Mouse (Mus musculus) cortical plate, adult 2 months (tissue): Measurements from ENCODE around the gene Efna1. TPM values are rescaled to one million over a fixed set of nuclear protein-coding genes. Genes with fewer than 3 reads are reported as not detected.
A peak's percentile ranks its signal among the peaks of the same experiment; 100 is the strongest.

ENCODE experiments used
- H3K27ac ChIP-seq: fragments of 200-500 bp; 2 replicates; pipeline ENCODE4 v1.5.1; 2012; ENCODE audit warnings: low read length, control low read depth, inconsistent platforms; ENCODE audit not compliant: insufficient read depth
- H3K4me1 ChIP-seq: fragments of 200-500 bp; 2 replicates; pipeline ENCODE4 v1.6.1; 2011; ENCODE audit warnings: low read length; ENCODE audit not compliant: control insufficient read depth, insufficient read depth
- H3K4me3 ChIP-seq: fragments of 200-500 bp; 2 replicates; pipeline ENCODE4 v1.5.1; 2011; ENCODE audit warnings: mild to moderate bottlenecking, low read length, control low read depth; ENCODE audit not compliant: insufficient read depth
- CTCF ChIP-seq: fragments of 200-500 bp; IDR thresholded peaks from 2 replicates; pipeline ENCODE4 v1.5.1; 2011; ENCODE audit warnings: mild to moderate bottlenecking, control low read depth, low read length; ENCODE audit not compliant: insufficient read depth; ENCODE audit errors: extremely low read depth
- POLR2A ChIP-seq: fragments of 200-500 bp; IDR thresholded peaks from 2 replicates; pipeline ENCODE4 v1.6.1; 2011; ENCODE audit warnings: mild to moderate bottlenecking, low read length, control low read depth; ENCODE audit not compliant: insufficient read depth; ENCODE audit errors: extremely low read depth
- polyA plus RNA-seq: library from polyadenylated mRNA; depleted of rRNA; stranded (reverse); fragments of >200 nt; gene quantifications from 2 replicates; pipeline ENCODE4 v1.2.3, GENCODE M21; 2012

Efna1 gene
- polyA plus RNA-seq, 1 experiment: 11.7 TPM

DNA sequence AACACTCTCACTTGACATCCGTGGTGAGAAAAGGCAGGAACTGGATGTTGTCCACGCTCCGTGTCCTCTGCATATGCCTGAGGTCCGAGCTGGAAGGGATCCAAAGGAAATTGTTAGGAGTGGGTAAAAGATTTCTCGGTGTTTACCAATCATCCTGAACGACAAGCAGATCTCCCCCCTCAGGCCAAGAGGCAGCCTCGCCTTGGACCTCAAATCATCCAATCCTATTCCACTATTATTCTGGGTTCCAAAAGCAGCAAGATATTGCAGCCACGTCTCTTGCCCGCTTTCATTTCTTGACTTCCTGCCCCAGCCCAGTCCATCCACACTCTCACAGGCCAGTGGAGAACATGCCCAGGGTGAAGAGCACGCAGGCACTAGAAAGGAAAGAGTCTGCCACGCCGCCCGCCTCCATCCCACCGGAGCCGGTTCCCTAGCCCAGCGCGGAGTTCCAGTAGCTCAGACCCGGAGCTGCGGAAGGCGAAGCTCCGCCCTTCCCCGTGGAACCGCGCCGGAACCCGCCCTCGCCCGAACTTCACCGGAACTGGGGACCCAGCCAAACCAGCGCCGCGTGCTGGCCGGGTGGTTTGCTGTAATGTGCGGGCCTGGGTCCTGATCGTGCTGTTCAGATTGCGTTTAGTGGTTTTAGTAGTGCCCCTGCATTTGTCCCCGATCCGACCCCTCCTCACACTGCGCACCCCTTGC, 10.7 kb downstream of the Efna1 start, which contains the start of gene Slc50a1:
Gene Slc50a1 (minus strand): TSS at position 520 of the 705 bp plus-strand sequence.
- Histone ChIP-seq H3K4me1 (peaks cover 5% of the 10 kb centered on the region; the same call in 1 of the 2 replicates), H3K27ac (peak within 1 kb of the TSS; percentile 14), H3K4me3 (peak within 1 kb of the TSS; percentile 56)
- TF ChIP-seq POLR2A (peak; percentile 76), CTCF (0 out of 2 replicates have a peak, but pooled peaks have one; percentile 22)

DNA sequence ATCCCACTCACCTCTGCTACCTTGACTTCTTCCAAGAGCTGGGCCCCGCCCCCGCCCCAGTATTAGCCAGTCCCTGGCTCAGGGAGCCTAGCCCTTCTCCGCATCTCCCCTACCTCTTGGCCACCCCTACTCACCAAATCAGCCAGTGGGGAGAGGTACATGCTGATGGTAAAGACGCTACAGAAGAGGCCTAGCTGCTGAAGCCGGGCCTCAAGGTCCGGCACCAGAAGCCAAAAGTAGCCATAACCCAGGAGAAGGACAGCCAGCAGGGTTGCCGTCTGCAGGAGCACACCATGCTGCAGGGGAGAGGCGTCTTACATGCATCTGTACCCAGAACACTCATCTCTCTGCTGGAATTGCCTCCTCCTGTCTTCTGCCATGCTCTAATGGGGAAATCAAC, 12.0 kb downstream of the Efna1 start:
- Histone ChIP-seq H3K4me3 (peak overlapping the region; percentile 56; the same call in 1 of the 2 replicates), H3K4me1 (peaks cover 5% of the 10 kb centered on the region; the same call in 1 of the 2 replicates), H3K27ac (0 out of 2 replicates have a peak overlapping the region, but pooled peaks have one; percentile 14)
- TF ChIP-seq CTCF (no peak), POLR2A (no peak)

DNA sequence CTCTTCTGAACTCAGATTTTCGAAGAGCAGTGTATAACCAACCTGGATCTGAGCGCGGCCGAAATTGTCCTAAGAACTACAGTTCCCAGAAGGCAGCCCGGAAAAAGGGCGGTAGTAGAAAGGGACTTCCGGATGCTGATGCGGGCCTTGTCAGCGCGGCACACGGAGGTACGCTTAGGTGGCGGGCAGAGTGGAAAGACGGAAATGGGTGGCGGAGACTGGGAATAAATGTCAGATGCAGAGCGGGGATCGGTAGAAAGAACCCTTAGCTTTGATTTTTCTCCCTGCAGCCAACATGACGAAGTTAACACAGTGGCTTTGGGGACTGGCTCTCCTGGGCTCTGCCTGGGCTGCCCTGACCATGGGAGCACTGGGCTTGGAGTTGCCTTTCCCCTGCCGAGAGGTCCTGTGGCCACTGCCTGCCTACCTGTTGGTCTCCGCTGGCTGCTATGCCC, 14.5 kb downstream of the Efna1 start:
- Histone ChIP-seq H3K4me3 (peak overlapping the region; percentile 86), H3K27ac (peak overlapping the region; percentile 13; the same call in 1 of the 2 replicates), H3K4me1 (peaks cover 7% of the 10 kb centered on the region)
- TF ChIP-seq CTCF (no peak), POLR2A (peak; percentile 95)

DNA sequence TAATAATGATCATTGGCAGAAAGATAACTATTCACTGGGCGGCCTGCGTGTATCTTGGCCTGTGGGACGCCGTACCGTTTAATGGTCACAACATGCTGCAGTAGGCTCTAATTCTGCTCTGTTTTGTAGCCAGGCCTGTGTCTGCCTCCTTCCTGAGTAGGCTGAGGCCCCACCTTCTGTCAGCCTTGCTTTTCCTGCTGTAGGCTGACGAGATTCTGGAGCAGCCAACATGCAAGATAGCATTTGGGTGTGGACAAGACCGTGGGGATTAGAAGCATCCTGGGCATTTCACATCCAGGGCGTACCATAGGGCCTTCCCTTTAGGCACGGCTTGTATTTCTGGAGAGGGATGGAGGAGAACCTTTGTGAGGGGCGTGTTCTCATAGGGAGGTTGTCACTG, 18.5 kb downstream of the Efna1 start:
- H3K27ac ChIP-seq: no peak overlapping the region

DNA sequence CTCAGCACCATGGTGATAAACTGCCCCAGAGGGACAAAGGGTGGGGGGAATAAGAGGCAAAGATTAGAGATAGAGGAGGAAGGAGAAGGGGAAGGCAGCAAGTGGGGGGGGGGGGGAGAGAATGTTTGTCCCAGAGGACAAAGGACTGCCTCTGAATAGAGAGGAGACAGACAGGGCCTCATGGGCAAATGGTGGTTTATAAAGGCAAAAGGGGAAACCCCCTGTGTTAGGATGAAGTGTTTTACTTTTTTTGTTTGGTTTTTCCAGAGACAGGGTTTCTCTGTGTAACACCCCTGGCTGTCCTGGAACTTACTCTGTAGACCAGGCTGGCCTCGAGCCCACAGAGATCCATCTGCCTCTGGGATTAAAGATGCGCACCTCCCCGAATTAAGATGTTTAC, 20.7 kb downstream of the Efna1 start:
- no peak overlapping the region for H3K4me3 ChIP-seq
- TF ChIP-seq POLR2A (no peak), CTCF (no peak)
- H3K4me1 ChIP-seq: peaks cover 10% of the 10 kb centered on the region
- H3K27ac ChIP-seq: no peak overlapping the region

More for the DNA sequence above, 18.5 kb downstream of the Efna1 start:
- peaks cover 11% of the 10 kb centered on the region for H3K4me1 ChIP-seq
- H3K4me3 ChIP-seq: no peak overlapping the region
- TF ChIP-seq CTCF (no peak), POLR2A (no peak)

DNA sequence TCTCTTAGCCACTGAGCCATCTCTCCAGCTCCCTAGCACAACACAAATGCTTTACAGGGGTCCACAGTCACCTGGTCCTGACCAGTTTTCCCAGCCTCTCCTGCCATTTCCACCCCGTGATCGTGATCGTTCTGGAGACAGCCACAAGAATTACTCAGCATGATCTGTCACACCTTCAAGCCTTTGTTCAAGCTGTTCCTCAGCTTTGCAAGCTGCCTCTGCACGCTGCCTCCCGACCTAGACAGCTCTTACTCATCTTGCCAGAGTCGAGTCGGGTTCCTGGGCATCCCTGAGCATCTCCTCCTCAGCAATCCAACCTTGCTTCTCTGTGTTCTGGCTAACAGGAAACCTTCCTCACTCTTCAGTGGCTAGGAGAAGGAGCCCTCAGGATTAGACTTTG, 21.9 kb downstream of the Efna1 start, which contains the start of gene Dpm3:
Gene Dpm3 (plus strand): TSS at position 283 of the 400 bp plus-strand sequence.
- TF ChIP-seq POLR2A (0 out of 2 replicates have a peak, but pooled peaks have one; percentile 20), CTCF (no peak)
- Histone ChIP-seq H3K4me3 (no peak within 1 kb of the TSS), H3K27ac (no peak within 1 kb of the TSS), H3K4me1 (peaks cover 10% of the 10 kb centered on the region)

DNA sequence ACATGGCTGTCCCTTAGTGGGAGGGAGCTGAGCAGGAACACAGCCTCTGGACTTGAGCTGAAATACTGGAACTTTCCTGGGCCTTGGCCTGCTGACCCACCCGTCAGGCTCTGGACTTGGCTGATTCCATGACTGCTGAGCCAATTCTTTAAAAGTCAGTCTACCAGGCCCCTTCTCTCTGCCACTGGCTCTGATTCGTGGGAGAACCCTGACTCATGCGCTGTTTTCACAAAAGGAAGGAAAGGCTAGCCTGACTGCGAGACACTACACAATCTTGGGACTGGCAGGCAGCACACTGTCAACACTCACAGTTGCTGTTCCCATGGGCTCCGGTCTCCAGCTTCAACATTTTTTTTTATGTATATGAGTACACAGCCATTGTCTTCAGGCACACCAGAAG, 24.8 kb downstream of the Efna1 start:
- TF ChIP-seq POLR2A (no peak), CTCF (no peak)
- Histone ChIP-seq H3K4me1 (peaks cover 8% of the 10 kb centered on the region), H3K27ac (no peak overlapping the region), H3K4me3 (no peak overlapping the region)

DNA sequence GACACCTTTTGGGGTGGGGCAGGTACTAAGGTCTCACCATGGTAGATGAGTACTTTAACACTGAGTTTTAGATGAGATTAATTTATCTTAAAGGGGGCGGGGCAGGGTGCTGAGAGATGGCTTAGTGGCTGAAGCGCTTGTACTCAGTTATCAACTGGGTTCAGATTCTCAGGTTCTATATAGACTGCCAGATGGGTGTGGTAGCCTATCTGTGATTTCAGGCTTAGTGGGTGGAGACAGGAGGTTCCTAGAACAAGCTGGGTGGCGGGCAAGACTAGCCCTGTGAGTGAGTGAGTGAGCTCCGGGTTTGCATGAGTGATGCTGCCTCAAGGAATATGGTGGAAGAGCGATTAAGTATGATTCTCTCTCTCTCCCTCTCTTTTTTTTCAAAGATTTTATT, 25.9 kb downstream of the Efna1 start:
- Histone ChIP-seq H3K27ac (no peak overlapping the region), H3K4me3 (no peak overlapping the region), H3K4me1 (peaks cover 8% of the 10 kb centered on the region)
- TF ChIP-seq CTCF (no peak), POLR2A (no peak)

DNA sequence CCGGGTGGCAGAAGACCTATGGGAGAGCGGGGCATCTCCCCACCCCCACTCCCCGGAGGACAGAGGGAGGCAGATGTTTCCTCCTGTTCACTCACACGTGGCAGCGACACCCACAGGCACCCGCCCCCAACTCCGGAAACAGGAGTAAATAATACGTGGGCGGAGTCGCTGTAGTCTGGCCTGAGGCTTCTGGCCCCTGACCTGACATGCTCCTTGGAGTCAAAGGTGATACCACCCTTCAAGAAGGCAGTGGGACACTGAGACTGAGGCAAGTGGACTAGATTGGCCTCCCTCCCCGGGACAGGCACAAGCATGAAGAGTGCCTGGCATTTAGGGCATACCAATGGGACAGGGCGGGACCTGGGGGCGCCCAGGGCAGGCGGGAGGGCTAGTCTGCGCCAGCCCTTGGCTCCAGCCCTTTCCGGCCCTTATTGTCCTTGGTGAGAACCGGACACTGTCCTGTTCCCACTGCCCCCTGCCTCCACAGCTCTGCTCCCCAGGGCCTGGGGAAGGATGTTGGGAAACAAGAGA, 29.5 kb downstream of the Efna1 start:
- Histone ChIP-seq H3K4me3 (no peak overlapping the region), H3K4me1 (no peaks in the 10 kb centered on the region), H3K27ac (no peak overlapping the region; the same call in 1 of the 2 replicates)
- TF ChIP-seq CTCF (no peak), POLR2A (no peak)
